Mouse (Mus musculus): ENCODE measurements at regions not wholly inside any gene's neighbourhood (a gene's known extent, or its start where the extent isn't known, plus 50 kb on each side); places are given as distances from the start of the nearest gene placed in this dataset.
A peak's percentile ranks its signal among the peaks of the same experiment; 100 is the strongest.

- Histone ChIP-seq H3K9ac (replicated peaks) (no peak overlapping the region), H3K9me3 (ENCODE audit: low read length) (no peaks in the 10 kb centered on the region), H3K4me3 (ENCODE audit: low read depth, low read length) (no peak overlapping the region), H3K27ac (ENCODE audit: low read depth) (peak overlapping the region; percentile 13; the same call in 1 of the 2 replicates), H3K36me3 (replicated peaks; ENCODE audit: insufficient read depth, low read length) (no peaks in the 10 kb centered on the region), H3K4me2 (ENCODE audit: low read depth, low read length) (0 out of 2 replicates have a peak overlapping the region, but pooled peaks have one; percentile 24), H3K27me3 (ENCODE audit: insufficient read depth, low read length) (no peaks in the 10 kb centered on the region), H3K4me1 (ENCODE audit: insufficient read depth) (peaks cover 9% of the 10 kb centered on the region)
- WGBS (ENCODE audit: insufficient replicate concordance) = 10% methylated on average over 1 of the region's 1 CpGs
- ATAC-seq (no peak), DNase-seq (no peak)
- TF ChIP-seq EP300 (IDR thresholded peaks at IDR 0.05; ENCODE audit: low read depth) (no peak), CTCF (IDR thresholded peaks at IDR 0.05; ENCODE audit: low read depth) (no peak)
Measured at GRCm38 (mm10) chr17:79955267-79955666, 59.3 kb upstream of the Atl2 start.

- WGBS (ENCODE audit: insufficient replicate concordance) = 48% methylated on average over 6 of the region's 6 CpGs
- Histone ChIP-seq H3K4me1 (ENCODE audit: insufficient read depth) (peaks cover 9% of the 10 kb centered on the region), H3K27me3 (ENCODE audit: insufficient read depth, low read length) (no peaks in the 10 kb centered on the region), H3K9ac (replicated peaks) (no peak overlapping the region), H3K9me3 (ENCODE audit: low read length) (no peaks in the 10 kb centered on the region), H3K4me3 (ENCODE audit: low read depth, low read length) (no peak overlapping the region), H3K36me3 (replicated peaks; ENCODE audit: insufficient read depth, low read length) (no peaks in the 10 kb centered on the region), H3K4me2 (ENCODE audit: low read depth, low read length) (0 out of 2 replicates have a peak overlapping the region, but pooled peaks have one; percentile 24), H3K27ac (ENCODE audit: low read depth) (peak overlapping the region; percentile 13; the same call in 1 of the 2 replicates)
- ATAC-seq (peak; percentile 83), DNase-seq (peak; percentile 44)
- TF ChIP-seq EP300 (IDR thresholded peaks at IDR 0.05; ENCODE audit: low read depth) (no peak), CTCF (IDR thresholded peaks at IDR 0.05; ENCODE audit: low read depth) (no peak)
Measured at GRCm38 (mm10) chr17:79954624-79955244, 58.8 kb upstream of the Atl2 start.

DNA sequence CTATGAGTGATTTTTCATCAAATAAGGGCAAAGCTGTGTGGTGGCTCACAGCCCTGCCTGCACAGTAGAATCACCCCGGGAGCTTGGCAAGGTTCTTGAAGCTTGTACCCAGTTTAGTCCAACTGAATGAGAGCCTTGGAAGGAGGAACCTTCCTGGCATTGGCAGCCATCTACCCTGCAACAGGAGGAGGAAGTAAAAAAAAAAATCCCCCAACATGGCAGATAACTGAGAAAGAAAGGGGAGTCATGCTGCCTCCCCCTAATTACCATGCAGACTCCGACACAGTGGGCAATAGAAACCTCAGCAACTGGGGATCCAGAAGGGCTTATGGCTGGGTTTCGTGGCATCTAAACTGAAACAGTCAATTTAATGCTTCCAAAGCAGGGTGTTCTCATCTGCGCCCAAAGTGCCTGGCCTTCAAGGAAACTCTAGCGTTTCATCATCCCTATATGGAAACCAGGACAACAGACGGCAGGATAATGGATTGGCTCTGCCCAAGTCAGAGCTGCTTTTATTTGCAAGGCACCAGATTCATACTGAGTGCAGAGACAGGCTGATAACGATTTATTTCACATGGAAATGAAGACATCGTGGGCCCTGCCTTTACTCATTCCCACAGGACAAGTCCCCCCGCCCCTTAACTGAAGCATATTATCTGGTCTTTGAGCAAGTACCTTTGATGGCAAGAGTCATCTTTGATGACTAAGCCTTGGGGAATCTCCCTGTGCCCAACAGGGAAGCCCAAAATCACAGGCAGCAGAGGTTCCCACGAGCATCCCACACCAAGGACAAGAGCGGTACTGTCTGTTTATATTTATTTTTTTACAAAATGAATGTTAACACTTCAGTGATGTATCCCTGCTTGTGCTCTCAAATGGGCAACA is 52.9 kb upstream of the Atl2 start:
- H3K27me3 ChIP-seq (ENCODE audit: insufficient read depth, low read length) = no peaks in the 10 kb centered on the region
- no peak for ATAC-seq
- H3K27ac ChIP-seq (ENCODE audit: low read depth) = no peak overlapping the region
- H3K4me3 ChIP-seq (ENCODE audit: low read depth, low read length) = no peak overlapping the region
- no peaks in the 10 kb centered on the region for H3K36me3 ChIP-seq (replicated peaks; ENCODE audit: insufficient read depth, low read length)
- no peak overlapping the region for H3K9ac ChIP-seq (replicated peaks)
- no peak for TF ChIP-seq CTCF (IDR thresholded peaks at IDR 0.05; ENCODE audit: low read depth)
- no peak for TF ChIP-seq EP300 (IDR thresholded peaks at IDR 0.05; ENCODE audit: low read depth)
- WGBS (ENCODE audit: insufficient replicate concordance) = 61% methylated on average over 11 of the region's 11 CpGs
- no peaks in the 10 kb centered on the region for H3K4me1 ChIP-seq (ENCODE audit: insufficient read depth)
- H3K4me2 ChIP-seq (ENCODE audit: low read depth, low read length) = no peak overlapping the region
- no peak for DNase-seq
- no peaks in the 10 kb centered on the region for H3K9me3 ChIP-seq (ENCODE audit: low read length)
